Mouse (Mus musculus): ENCODE measurements at regions not wholly inside any gene's neighbourhood (a gene's known extent, or its start where the extent isn't known, plus 50 kb on each side); places are given as distances from the start of the nearest gene placed in this dataset.

DNA sequence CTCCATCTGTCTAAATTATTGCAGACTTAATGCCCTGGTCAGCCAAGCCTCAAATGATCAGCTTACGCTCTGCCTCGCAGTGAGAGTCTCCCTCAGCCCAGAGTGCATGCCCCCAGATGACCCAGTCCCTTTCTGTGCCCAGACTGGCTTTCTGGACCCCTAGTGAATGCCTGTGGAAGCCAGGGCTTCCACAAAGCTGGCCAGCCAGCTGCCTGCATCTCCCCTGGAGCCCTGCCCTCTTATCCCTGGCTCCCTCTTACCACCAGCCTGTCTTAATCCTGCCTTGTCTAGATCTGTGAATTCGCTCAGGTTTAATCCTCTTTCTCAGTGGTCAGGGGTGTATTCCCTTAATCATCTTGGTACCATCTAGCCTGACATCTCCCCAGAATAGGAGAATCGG is 446.8 kb downstream of the Cd83 start:
- Histone ChIP-seq H3K4me3 (replicated peaks) (no peak overlapping the region), H3K36me3 (no peaks in the 10 kb centered on the region), H3K4me2 (replicated peaks) (no peak overlapping the region), H3K9me3 (replicated peaks) (no peaks in the 10 kb centered on the region), H3K9ac (no peak overlapping the region), H3K4me1 (peaks cover 31% of the 10 kb centered on the region), H3K27ac (replicated peaks) (no peak overlapping the region), H3K27me3 (peaks cover 5% of the 10 kb centered on the region; the same call in 1 of the 2 replicates)
- no peak for ATAC-seq (ENCODE audit: insufficient number of reproducible peaks, low FRiP score, low TSS enrichment, low read depth)
- 62% methylated on average over 4 of the region's 4 CpGs for WGBS

DNA sequence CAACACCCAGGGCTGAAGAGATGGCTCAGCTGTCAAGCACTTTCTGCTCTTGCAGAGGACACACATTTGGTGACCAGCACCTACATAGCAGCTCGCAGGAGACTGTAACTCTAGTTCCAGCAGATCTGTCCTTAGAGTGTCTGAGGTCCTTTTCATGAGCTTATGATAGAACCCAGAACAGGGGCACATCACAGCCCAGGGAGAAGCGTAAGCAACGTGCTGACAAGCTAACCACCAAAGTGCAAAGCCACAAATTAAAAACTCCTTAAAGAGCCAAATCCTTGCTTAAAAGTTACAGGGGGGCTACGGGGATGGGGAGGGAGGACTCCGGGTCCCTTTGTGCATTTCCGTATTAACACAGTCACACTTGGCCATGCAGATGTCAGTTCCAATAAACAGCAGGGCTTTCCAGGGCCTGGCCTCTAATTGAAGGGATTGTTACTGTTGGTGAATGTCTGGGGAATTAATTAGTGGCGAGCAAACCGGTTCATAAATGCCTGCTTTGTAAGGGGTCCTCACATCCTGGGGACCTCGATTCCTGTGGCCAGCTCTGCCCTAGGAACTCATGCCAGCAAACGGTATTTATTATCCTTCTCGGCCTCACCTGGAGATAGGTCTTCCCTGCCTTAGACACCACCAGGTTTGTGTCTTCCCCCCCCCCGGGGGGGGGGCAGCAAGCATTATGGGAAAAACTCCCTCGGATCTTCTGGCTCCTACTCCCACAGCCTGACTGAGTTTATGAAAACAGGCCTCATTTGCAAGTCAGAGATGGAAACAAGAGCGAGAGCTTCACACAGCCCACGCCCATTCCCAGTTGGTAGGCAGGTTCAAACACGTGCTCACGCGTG is 447.5 kb downstream of the Cd83 start:
- ATAC-seq (ENCODE audit: insufficient number of reproducible peaks, low FRiP score, low TSS enrichment, low read depth) = peak; percentile 73
- H3K4me1 ChIP-seq = peaks cover 31% of the 10 kb centered on the region

DNA sequence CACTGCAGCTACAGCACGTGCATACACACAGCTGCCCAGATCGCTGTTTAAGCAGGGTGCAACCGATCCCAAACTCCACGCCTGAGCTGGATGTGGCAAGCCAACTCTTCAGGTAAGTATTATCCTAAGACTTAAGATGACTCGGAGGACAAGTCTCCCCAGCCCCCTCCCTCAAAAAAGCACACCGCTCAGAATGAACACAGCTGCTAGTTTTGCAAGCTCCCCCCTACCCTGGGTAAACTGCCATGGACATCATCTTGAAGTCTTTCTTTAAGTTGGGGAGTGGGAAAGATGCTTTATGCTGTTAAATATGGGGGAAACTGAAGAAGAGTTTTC is 448.1 kb downstream of the Cd83 start:
- peak; percentile 1; the same call in 1 of the 2 replicates for ATAC-seq (ENCODE audit: insufficient number of reproducible peaks, low FRiP score, low TSS enrichment, low read depth)
- Histone ChIP-seq H3K36me3 (no peaks in the 10 kb centered on the region), H3K4me2 (replicated peaks) (no peak overlapping the region), H3K9ac (no peak overlapping the region), H3K4me1 (peaks cover 31% of the 10 kb centered on the region), H3K4me3 (replicated peaks) (no peak overlapping the region), H3K9me3 (replicated peaks) (no peaks in the 10 kb centered on the region), H3K27ac (replicated peaks) (no peak overlapping the region), H3K27me3 (peaks cover 5% of the 10 kb centered on the region; the same call in 1 of the 2 replicates)
- 36% methylated on average over 6 of the region's 6 CpGs for WGBS

More for the DNA sequence above, 447.5 kb downstream of the Cd83 start:
- Histone ChIP-seq H3K4me3 (replicated peaks) (no peak overlapping the region), H3K36me3 (no peaks in the 10 kb centered on the region), H3K9ac (no peak overlapping the region), H3K27me3 (peaks cover 5% of the 10 kb centered on the region; the same call in 1 of the 2 replicates), H3K4me2 (replicated peaks) (no peak overlapping the region), H3K27ac (replicated peaks) (peak overlapping the region; percentile 24; the same call in 1 of the 2 replicates), H3K9me3 (replicated peaks) (no peaks in the 10 kb centered on the region)
- WGBS = 22% methylated on average over 18 of the region's 18 CpGs

DNA sequence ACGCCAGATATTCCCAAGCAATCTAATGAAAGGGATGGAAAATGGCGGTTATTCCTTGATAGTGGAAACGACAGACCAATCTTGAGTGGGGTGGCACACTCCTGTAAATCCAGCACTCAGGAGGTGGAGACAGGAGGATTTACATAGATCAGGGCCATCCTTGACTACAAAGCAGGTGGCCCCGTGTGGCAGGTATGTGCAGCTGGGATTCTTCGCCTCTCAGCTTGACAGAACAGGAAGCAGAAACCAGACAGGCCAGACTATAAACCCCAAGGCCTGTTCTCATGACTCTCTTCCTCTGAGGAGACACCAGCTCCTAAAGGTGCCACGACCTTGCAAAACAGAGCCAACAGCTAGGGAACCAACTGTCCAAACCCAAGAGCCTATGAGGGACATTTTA is 449.7 kb downstream of the Cd83 start:
- H3K4me3 ChIP-seq (replicated peaks) = no peak overlapping the region
- ATAC-seq (ENCODE audit: insufficient number of reproducible peaks, low FRiP score, low TSS enrichment, low read depth) = no peak
- no peak overlapping the region for H3K4me2 ChIP-seq (replicated peaks)
- peaks cover 30% of the 10 kb centered on the region for H3K4me1 ChIP-seq
- 0 out of 2 replicates have a peak, but pooled peaks cover 5% of the 10 kb centered on the region for H3K27me3 ChIP-seq
- WGBS = 73% methylated on average over 6 of the region's 6 CpGs
- no peak overlapping the region for H3K9ac ChIP-seq
- no peaks in the 10 kb centered on the region for H3K36me3 ChIP-seq
- no peak overlapping the region for H3K27ac ChIP-seq (replicated peaks)
- H3K9me3 ChIP-seq (replicated peaks) = no peaks in the 10 kb centered on the region

DNA sequence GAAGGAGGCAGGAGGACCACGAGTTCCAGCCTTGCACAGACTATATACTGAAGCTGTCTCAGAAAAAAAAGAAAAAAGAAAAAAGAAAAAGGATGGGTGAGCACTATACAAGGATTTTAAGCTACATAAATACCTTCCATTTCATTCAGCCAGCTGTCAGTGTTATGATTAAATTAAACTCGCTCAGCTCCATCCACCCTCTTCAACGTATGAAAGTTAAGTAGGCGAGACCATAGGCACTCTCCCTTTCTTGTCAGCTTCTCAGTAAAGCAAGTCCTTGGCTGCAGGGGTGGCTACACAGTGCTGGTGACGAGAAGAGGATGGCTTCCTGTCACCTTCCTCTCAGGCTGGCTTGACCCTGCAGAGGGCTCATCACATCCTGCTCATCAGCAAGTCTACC is 450.7 kb downstream of the Cd83 start:
- WGBS = 66% methylated on average over 5 of the region's 5 CpGs
- no peak overlapping the region for H3K4me2 ChIP-seq (replicated peaks)
- peaks cover 5% of the 10 kb centered on the region; the same call in 1 of the 2 replicates for H3K27me3 ChIP-seq
- H3K9me3 ChIP-seq (replicated peaks) = no peaks in the 10 kb centered on the region
- no peak overlapping the region for H3K27ac ChIP-seq (replicated peaks)
- H3K9ac ChIP-seq = no peak overlapping the region
- H3K36me3 ChIP-seq = no peaks in the 10 kb centered on the region
- peaks cover 28% of the 10 kb centered on the region for H3K4me1 ChIP-seq
- no peak overlapping the region for H3K4me3 ChIP-seq (replicated peaks)
- no peak for ATAC-seq (ENCODE audit: insufficient number of reproducible peaks, low FRiP score, low TSS enrichment, low read depth)

DNA sequence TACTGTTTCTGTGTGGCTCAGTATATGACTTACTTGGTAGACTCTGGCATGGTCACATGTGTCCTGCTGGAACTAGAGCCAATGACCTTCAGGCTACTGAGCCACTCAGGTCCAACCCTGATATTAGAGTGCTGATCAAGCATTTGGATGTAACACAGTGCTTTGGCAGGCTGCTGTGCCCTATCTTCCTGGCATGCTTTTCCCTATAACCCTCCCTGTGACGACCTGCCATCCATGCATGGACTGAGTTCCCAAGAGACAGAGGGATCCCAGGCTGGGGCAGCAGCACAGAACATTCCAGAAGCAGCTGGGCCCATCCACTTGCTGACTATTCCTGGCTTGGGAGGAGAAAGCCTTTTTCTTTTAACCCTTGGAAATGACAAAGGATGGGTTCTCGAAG is 451.4 kb downstream of the Cd83 start:
- WGBS = 82% methylated on average over 2 of the region's 2 CpGs
- H3K4me2 ChIP-seq (replicated peaks) = no peak overlapping the region
- H3K9me3 ChIP-seq (replicated peaks) = no peaks in the 10 kb centered on the region
- peaks cover 5% of the 10 kb centered on the region; the same call in 1 of the 2 replicates for H3K27me3 ChIP-seq
- H3K36me3 ChIP-seq = no peaks in the 10 kb centered on the region
- peaks cover 28% of the 10 kb centered on the region for H3K4me1 ChIP-seq
- no peak overlapping the region for H3K9ac ChIP-seq
- ATAC-seq (ENCODE audit: insufficient number of reproducible peaks, low FRiP score, low TSS enrichment, low read depth) = no peak
- H3K4me3 ChIP-seq (replicated peaks) = no peak overlapping the region
- H3K27ac ChIP-seq (replicated peaks) = no peak overlapping the region

DNA sequence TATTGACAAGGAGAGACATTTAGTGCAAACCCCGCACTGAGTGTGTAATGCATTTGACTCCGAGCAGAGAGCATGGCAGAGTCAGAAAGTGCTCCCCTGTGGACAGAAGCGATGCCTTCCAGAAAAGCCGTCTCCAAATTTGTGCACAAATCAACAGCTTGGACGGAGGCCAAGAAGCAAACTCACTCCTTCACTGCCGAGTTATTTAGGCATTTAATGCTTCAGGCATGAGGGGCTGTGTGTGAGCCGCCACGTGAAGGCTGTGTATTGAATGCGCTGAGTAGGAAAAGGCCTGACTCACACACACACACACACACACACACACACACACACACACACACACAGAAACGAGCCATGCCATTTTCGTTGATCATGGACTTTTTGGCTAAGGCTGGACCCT is 453.7 kb downstream of the Cd83 start:
- H3K4me3 ChIP-seq (replicated peaks) = no peak overlapping the region
- WGBS = 8% methylated on average over 11 of the region's 11 CpGs
- ATAC-seq (ENCODE audit: insufficient number of reproducible peaks, low FRiP score, low TSS enrichment, low read depth) = peak; percentile 57; the same call in 1 of the 2 replicates
- H3K4me2 ChIP-seq (replicated peaks) = no peak overlapping the region
- no peaks in the 10 kb centered on the region for H3K9me3 ChIP-seq (replicated peaks)
- H3K36me3 ChIP-seq = no peaks in the 10 kb centered on the region
- H3K27me3 ChIP-seq = peaks cover 5% of the 10 kb centered on the region; the same call in 1 of the 2 replicates
- H3K9ac ChIP-seq = no peak overlapping the region
- no peak overlapping the region for H3K27ac ChIP-seq (replicated peaks)
- H3K4me1 ChIP-seq = peaks cover 12% of the 10 kb centered on the region

DNA sequence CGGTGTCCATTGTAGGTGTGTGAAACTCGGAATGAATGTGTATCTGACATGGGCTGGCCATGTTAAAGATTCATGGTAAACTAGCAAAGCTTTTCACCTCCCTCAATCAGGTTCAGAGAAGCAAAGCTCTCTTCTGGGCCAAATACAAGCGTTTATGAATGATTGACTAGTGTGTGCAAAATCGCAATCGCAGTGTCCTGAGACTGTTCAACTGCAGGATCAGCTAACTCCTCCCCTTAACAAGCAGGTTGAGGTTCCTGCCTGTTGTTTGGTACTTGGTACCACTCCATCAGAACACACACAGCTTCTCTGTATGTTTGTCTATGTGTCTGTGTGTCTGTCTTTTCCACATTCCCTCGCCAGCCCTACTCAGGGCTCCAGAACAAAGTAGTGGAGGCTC is 458.6 kb downstream of the Cd83 start:
- H3K9me3 ChIP-seq (replicated peaks) = no peaks in the 10 kb centered on the region
- no peaks in the 10 kb centered on the region; the same call in 1 of the 2 replicates for H3K27me3 ChIP-seq
- no peaks in the 10 kb centered on the region for H3K36me3 ChIP-seq
- 93% methylated on average over 6 of the region's 6 CpGs for WGBS
- no peak overlapping the region for H3K4me3 ChIP-seq (replicated peaks)
- no peak overlapping the region for H3K27ac ChIP-seq (replicated peaks)
- no peak for ATAC-seq (ENCODE audit: insufficient number of reproducible peaks, low FRiP score, low TSS enrichment, low read depth)
- peaks cover 10% of the 10 kb centered on the region for H3K4me1 ChIP-seq
- no peak overlapping the region for H3K4me2 ChIP-seq (replicated peaks)
- H3K9ac ChIP-seq = no peak overlapping the region

DNA sequence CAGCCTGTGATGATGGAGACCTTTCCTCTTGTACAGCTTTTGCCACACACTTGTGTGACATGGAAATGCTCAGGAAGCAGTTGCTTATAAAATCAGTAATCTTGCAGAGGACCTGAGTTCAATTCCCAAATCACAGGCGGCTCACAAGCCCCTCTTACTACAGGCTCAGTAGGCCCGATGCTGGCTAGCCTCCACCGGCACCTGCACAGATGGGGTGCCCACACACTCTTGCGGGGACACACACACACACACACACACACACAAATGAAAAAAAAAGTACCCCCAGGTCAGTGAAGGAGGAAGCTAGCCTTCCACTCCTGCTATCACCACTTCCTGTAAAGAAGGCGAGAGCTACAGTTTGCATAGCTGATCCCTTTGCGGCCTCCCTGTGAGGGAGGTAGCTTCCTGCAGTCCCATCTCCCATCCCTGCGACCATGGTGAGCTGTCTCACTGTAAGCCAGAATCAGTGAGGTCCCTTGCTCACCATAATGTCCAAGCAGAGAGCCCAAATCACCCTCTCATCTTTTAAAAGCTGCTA is 462.2 kb downstream of the Cd83 start:
- H3K4me3 ChIP-seq (replicated peaks) = no peak overlapping the region
- no peak overlapping the region for H3K9ac ChIP-seq
- no peak overlapping the region for H3K27ac ChIP-seq (replicated peaks)
- H3K4me1 ChIP-seq = peaks cover 3% of the 10 kb centered on the region; the same call in 1 of the 2 replicates
- no peaks in the 10 kb centered on the region for H3K9me3 ChIP-seq (replicated peaks)
- WGBS = 85% methylated on average over 7 of the region's 7 CpGs
- no peaks in the 10 kb centered on the region for H3K36me3 ChIP-seq
- no peak overlapping the region for H3K4me2 ChIP-seq (replicated peaks)
- H3K27me3 ChIP-seq = 0 out of 2 replicates have a peak, but pooled peaks cover 2% of the 10 kb centered on the region
- no peak for ATAC-seq (ENCODE audit: insufficient number of reproducible peaks, low FRiP score, low TSS enrichment, low read depth)

DNA sequence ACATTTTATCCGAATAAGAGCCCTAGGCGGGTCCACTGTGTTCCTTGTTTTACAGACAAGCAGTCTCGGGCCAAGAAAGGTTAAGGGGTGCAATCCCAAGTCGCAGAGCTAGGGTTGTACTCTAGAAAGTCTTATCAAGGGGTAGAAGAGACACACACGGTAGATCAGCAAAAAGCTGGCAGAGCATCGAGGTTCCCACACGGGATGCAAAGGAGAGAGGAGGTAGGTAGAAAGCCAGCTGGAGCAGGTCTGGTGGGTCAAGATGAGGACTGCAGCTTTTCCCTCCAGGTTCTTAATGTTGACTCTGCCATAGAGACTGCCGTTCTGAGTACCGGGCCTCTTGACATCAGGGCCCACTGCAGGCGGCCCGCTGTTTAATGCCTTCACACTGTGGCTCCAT is 463.3 kb downstream of the Cd83 start:
- Histone ChIP-seq H3K4me2 (replicated peaks) (no peak overlapping the region), H3K9me3 (replicated peaks) (no peaks in the 10 kb centered on the region), H3K4me3 (replicated peaks) (no peak overlapping the region), H3K4me1 (peaks cover 3% of the 10 kb centered on the region; the same call in 1 of the 2 replicates), H3K9ac (no peak overlapping the region), H3K27ac (replicated peaks) (0 out of 2 replicates have a peak overlapping the region, but pooled peaks have one; percentile 3), H3K27me3 (0 out of 2 replicates have a peak, but pooled peaks cover 4% of the 10 kb centered on the region), H3K36me3 (no peaks in the 10 kb centered on the region)
- no peak for ATAC-seq (ENCODE audit: insufficient number of reproducible peaks, low FRiP score, low TSS enrichment, low read depth)
- 84% methylated on average over 11 of the region's 11 CpGs for WGBS

DNA sequence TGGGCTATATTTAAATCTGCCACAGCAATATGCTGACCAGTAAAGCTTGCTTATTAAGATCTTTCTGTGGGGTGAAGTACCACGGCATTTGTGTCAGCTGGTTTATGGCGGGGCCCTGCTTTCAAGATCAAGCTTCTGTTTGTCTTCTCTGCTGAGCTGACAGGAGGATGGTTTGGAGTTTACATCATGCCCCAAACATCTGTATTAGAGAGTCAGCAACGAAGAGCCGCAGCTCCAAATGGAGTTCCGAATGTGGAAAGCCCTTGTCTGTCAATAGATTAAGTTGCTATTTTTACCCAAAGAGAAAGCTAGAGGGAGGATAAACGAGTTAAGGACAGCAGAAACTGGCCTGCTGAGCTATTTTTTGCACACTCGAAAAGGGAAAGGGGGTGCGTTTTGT is 463.8 kb downstream of the Cd83 start:
- 0 out of 2 replicates have a peak, but pooled peaks have one; percentile 47 for ATAC-seq (ENCODE audit: insufficient number of reproducible peaks, low FRiP score, low TSS enrichment, low read depth)
- H3K27ac ChIP-seq (replicated peaks) = 0 out of 2 replicates have a peak overlapping the region, but pooled peaks have one; percentile 3
- 25% methylated on average over 8 of the region's 8 CpGs for WGBS
- no peaks in the 10 kb centered on the region for H3K9me3 ChIP-seq (replicated peaks)
- H3K27me3 ChIP-seq = 0 out of 2 replicates have a peak, but pooled peaks cover 4% of the 10 kb centered on the region
- no peak overlapping the region for H3K4me2 ChIP-seq (replicated peaks)
- H3K9ac ChIP-seq = no peak overlapping the region
- H3K4me1 ChIP-seq = peaks cover 3% of the 10 kb centered on the region; the same call in 1 of the 2 replicates
- H3K4me3 ChIP-seq (replicated peaks) = no peak overlapping the region
- H3K36me3 ChIP-seq = no peaks in the 10 kb centered on the region

All from embryonic facial prominence, embryonic 15.5 days (tissue).